Mouse (Mus musculus) right cerebral cortex, postnatal 14 days (tissue): ENCODE results near the gene Gm29094.

ENCODE experiments used
- DNase-seq: peaks from one replicate; pipeline ENCODE4 v3.0.0; 2022

Gene Gm29094

GRCm38 (mm10) chr9:89253400-89253799 lies 54.2 kb downstream of the Gm29094 start:
- no peak for DNase-seq

DNA sequence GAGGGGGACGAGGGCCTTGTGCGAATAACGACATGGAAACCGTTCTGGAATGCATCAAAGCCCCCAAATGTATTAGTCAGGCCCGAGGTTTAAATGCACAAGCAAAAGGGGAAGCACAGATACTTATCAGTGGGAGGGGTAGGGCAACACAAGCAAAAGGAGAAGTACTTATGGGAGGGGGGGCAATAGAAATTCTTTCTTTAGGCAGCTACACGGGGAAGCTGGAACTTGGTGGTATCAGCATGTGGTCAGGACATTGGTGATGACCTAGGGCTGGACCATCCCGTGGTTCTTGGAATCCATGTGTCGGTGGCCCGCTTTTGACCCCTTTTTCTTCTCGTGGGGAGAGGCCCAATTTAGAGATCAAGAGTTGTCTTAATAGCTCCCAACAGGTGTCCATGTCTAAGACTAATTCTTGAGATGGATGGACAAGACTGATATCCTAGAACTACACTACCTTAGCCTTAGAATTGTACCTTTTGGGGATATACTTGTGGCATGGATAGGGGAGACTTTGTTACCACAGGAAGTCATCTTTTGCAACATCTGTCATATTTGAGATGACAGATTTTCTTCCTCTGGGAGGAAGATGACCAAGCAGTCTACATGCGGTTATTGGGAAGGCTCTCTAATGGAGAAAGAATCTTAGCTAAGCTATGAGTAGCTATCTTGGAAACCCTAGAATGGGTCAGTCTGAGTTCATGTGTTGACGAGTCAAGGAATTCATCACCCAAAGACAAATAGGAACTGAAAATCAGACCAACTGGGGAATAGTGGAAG lies 57.6 kb downstream of the Gm29094 start:
- no peak for DNase-seq

GRCm38 (mm10) chr9:89263968-89264367 lies 64.8 kb downstream of the Gm29094 start:
- no peak for DNase-seq

DNA sequence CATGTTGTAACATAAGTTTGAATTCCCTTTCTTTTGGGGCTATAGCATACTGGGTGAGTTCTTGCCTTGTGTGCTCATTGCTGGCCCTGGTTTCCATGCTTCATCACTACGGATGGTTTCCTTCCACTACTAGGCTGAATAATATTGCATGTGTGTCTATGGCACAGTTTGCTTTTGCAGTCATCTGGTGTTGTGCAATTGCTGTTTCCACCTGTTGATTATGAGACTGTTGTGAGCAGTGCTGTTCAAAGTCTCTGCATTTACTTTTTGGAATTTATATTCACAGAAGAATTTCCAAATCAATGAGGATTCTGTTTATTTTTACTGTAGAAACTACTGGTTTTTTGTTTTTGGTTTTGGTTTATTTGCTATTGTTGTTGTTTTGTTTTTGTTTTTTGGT lies 65.4 kb downstream of the Gm29094 start:
- no peak for DNase-seq
